Mouse (Mus musculus): ENCODE data around the gene Vps4b. TPM values are rescaled to one million over a fixed set of nuclear protein-coding genes. Genes with fewer than 3 reads are reported as not detected.
A peak's percentile ranks its signal among the peaks of the same experiment; 100 is the strongest.
"Not testable (repeated sequence)": the region's sequence is repeated elsewhere in the genome, so short reads cannot be mapped to it uniquely, and the experiment has no call there.

Vps4b gene
- polyA plus RNA-seq, 1 experiment = 28.2 TPM

- DNase-seq (ENCODE audit: extremely low spot score in 1 of 2, low spot score in 1 of 2) = no peak
Measured at GRCm38 (mm10) chr1:106756633-106757032, 39.9 kb downstream of the Vps4b start.

GRCm38 (mm10) chr1:106752013-106752412 is 44.5 kb downstream of the Vps4b start:
- DNase-seq (ENCODE audit: extremely low spot score in 1 of 2, low spot score in 1 of 2) = no peak

- DNase-seq (ENCODE audit: extremely low spot score in 1 of 2, low spot score in 1 of 2) = no peak
Measured at GRCm38 (mm10) chr1:106750656-106751055, 45.9 kb downstream of the Vps4b start.

- no peak for DNase-seq (ENCODE audit: extremely low spot score in 1 of 2, low spot score in 1 of 2)
Measured at GRCm38 (mm10) chr1:106748555-106749315, 47.8 kb downstream of the Vps4b start.

- DNase-seq (ENCODE audit: extremely low spot score in 1 of 2, low spot score in 1 of 2) = no peak
Measured at GRCm38 (mm10) chr1:106742980-106743379, 53.5 kb downstream of the Vps4b start.

GRCm38 (mm10) chr1:106740735-106741134 is 55.8 kb downstream of the Vps4b start:
- DNase-seq (ENCODE audit: extremely low spot score in 1 of 2, low spot score in 1 of 2) = no peak

GRCm38 (mm10) chr1:106739810-106740209 is 56.7 kb downstream of the Vps4b start:
- DNase-seq (ENCODE audit: extremely low spot score in 1 of 2, low spot score in 1 of 2) = no peak

GRCm38 (mm10) chr1:106738092-106738491 is 58.4 kb downstream of the Vps4b start:
- no peak for DNase-seq (ENCODE audit: extremely low spot score in 1 of 2, low spot score in 1 of 2)

- DNase-seq (ENCODE audit: extremely low spot score in 1 of 2, low spot score in 1 of 2) = no peak
Measured at GRCm38 (mm10) chr1:106736211-106736610, 60.3 kb downstream of the Vps4b start.

- DNase-seq (ENCODE audit: extremely low spot score in 1 of 2, low spot score in 1 of 2) = peak in 1 of 2 experiments; percentile 66
Measured at GRCm38 (mm10) chr1:106735586-106735985, 60.9 kb downstream of the Vps4b start.

- no peak for DNase-seq (ENCODE audit: extremely low spot score in 1 of 2, low spot score in 1 of 2)
Measured at GRCm38 (mm10) chr1:106722061-106722460, 74.5 kb downstream of the Vps4b start.

GRCm38 (mm10) chr1:106717736-106718135 is 78.8 kb downstream of the Vps4b start:
- DNase-seq (ENCODE audit: extremely low spot score in 1 of 2, low spot score in 1 of 2) = not testable (repeated sequence)

GRCm38 (mm10) chr1:106717071-106717601 is 79.4 kb downstream of the Vps4b start:
- peak; percentile 55 to 90 for DNase-seq (ENCODE audit: extremely low spot score in 1 of 2, low spot score in 1 of 2)

- no peak for DNase-seq (ENCODE audit: extremely low spot score in 1 of 2, low spot score in 1 of 2)
Measured at GRCm38 (mm10) chr1:106716141-106716540, 80.4 kb downstream of the Vps4b start.

- no peak for DNase-seq (ENCODE audit: extremely low spot score in 1 of 2, low spot score in 1 of 2)
Measured at GRCm38 (mm10) chr1:106715111-106716083, 81.1 kb downstream of the Vps4b start.

GRCm38 (mm10) chr1:106714530-106714981 is 82.0 kb downstream of the Vps4b start:
- no peak for DNase-seq (ENCODE audit: extremely low spot score in 1 of 2, low spot score in 1 of 2)

Other genes starting within 250 kb of the Vps4b start
- 6.2 and 6.7 TPM in 2 replicates for gene Bcl2, start 82.5 kb downstream of the Vps4b start, polyA plus RNA-seq (2012; rRNA removed)
- 17.4 and 21.4 TPM in 2 replicates for gene Kdsr, start 37.0 kb downstream of the Vps4b start, polyA plus RNA-seq (2012; rRNA removed)
- gene Serpinb5, start 64.4 kb upstream of the Vps4b start, polyA plus RNA-seq (2012; rRNA removed) = 0.10 and 0.19 TPM in 2 replicates
- 0.06 TPM in 1 of 2 replicates, not detected in the other for gene Serpinb12, start 137.7 kb upstream of the Vps4b start, polyA plus RNA-seq (2012; rRNA removed)
- gene Serpinb13, start 184.3 kb upstream of the Vps4b start, polyA plus RNA-seq (2012; rRNA removed) = not detected in 2 replicates

Data from frontal cortex, adult 2 months (tissue).